Comparison of ENCODE assay signal across 8 mouse cellular contexts in the genomic region with DNA sequence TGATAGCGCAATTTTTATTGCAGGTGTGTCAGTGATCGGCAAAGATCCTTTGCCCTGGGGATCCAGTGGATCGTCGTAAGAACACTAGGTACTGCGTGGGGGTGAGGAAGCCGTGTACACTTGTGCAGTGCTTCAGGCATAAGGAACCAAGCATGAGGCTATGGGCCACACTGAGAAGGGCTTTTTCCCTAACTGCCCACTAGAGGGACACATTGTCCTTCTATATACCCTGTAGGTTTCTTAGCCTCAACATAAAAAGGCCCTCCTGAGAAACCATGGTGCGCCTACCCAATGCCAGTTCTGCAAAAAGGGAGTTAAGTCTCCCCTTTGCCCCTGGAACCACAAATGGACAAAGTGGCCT. TPM values are rescaled to one million over a fixed set of nuclear protein-coding genes. Genes with fewer than 3 reads are reported as not detected.
DNase-seq lines count a peak whose midpoint lies in the region; ATAC-seq and TF ChIP-seq lines count a peak whose summit lies in the region.

No protein-coding gene starts in this region.

- H3K27ac ChIP-seq in spleen, adult 2 months (ENCODE audit: insufficient read depth, low read length): no peak overlapping the region
- no peak overlapping the region for H3K27ac ChIP-seq in heart, embryonic 15.5 days
- H3K27ac ChIP-seq in liver, embryonic 12.5 days: no peak overlapping the region
- no peak overlapping the region for H3K27ac ChIP-seq in neural tube, embryonic 15.5 days (replicated peaks)

- peak; percentile 62 for ATAC-seq in heart, embryonic 15.5 days (replicated peaks; ENCODE audit: insufficient number of reproducible peaks, insufficient read depth, low FRiP score, low read depth)
- ATAC-seq in liver, embryonic 12.5 days: peak; percentile 51; the same call in 1 of the 2 replicates
- peak; percentile 82 for ATAC-seq in neural tube, embryonic 15.5 days (ENCODE audit: low FRiP score)

- TF ChIP-seq CTCF in spleen, adult 2 months (IDR thresholded peaks at IDR 0.05; ENCODE audit: extremely low read depth, insufficient read depth, insufficient read length, insufficient replicate concordance): peak; percentile 11; the same call in 1 of the 2 replicates

- H3K4me3 ChIP-seq in spleen, adult 2 months (ENCODE audit: extremely low read depth, insufficient read depth, insufficient read length): no peak overlapping the region
- no peak overlapping the region for H3K4me3 ChIP-seq in heart, embryonic 15.5 days
- no peak overlapping the region for H3K4me3 ChIP-seq in liver, embryonic 12.5 days
- no peak overlapping the region for H3K4me3 ChIP-seq in neural tube, embryonic 15.5 days (replicated peaks)

- no peaks in the 10 kb centered on the region for H3K27me3 ChIP-seq in spleen, adult 2 months (ENCODE audit: control insufficient read depth, insufficient read depth, low read length)
- peaks cover 14% of the 10 kb centered on the region; the same call in 1 of the 2 replicates for H3K27me3 ChIP-seq in heart, embryonic 15.5 days
- H3K27me3 ChIP-seq in liver, embryonic 12.5 days (replicated peaks): no peaks in the 10 kb centered on the region
- H3K27me3 ChIP-seq in neural tube, embryonic 15.5 days (replicated peaks): peaks cover 4% of the 10 kb centered on the region; the same call in 1 of the 2 replicates

- H3K36me3 ChIP-seq in spleen, adult 2 months (ENCODE audit: control insufficient read depth, insufficient read depth, low read length): no peaks in the 10 kb centered on the region
- no peaks in the 10 kb centered on the region for H3K36me3 ChIP-seq in heart, embryonic 15.5 days
- no peaks in the 10 kb centered on the region for H3K36me3 ChIP-seq in liver, embryonic 12.5 days
- H3K36me3 ChIP-seq in neural tube, embryonic 15.5 days: no peaks in the 10 kb centered on the region

- peak in 1 of 2 experiments; percentile 15 for DNase-seq in spleen, adult 2 months (ENCODE audit: low read depth in 1 of 2, low spot score in 2 of 2)
- no peak for DNase-seq in spleen, adult 12 weeks (ENCODE audit: low spot score)
- DNase-seq in embryo, embryonic 10.5 days (ENCODE audit: low spot score): peak; percentile 89
- peak; percentile 44 to 55 for DNase-seq in kidney, postnatal 25 days
- peak; percentile 29 for DNase-seq in yolk sac, embryonic 10.5 days (ENCODE audit: low spot score)

- H3K9ac ChIP-seq in heart, embryonic 15.5 days: no peak overlapping the region
- H3K9ac ChIP-seq in liver, embryonic 12.5 days: no peak overlapping the region
- no peak overlapping the region for H3K9ac ChIP-seq in neural tube, embryonic 15.5 days (replicated peaks)

- TF ChIP-seq POLR2A in spleen, adult 2 months (IDR thresholded peaks at IDR 0.05; ENCODE audit: low read depth, low read length): no peak

- no peak overlapping the region for H3K4me2 ChIP-seq in heart, embryonic 15.5 days
- H3K4me2 ChIP-seq in liver, embryonic 12.5 days: no peak overlapping the region
- H3K4me2 ChIP-seq in neural tube, embryonic 15.5 days: no peak overlapping the region

- H3K9me3 ChIP-seq in heart, embryonic 15.5 days (replicated peaks): no peaks in the 10 kb centered on the region
- H3K9me3 ChIP-seq in liver, embryonic 12.5 days (replicated peaks): no peaks in the 10 kb centered on the region
- H3K9me3 ChIP-seq in neural tube, embryonic 15.5 days (replicated peaks): no peaks in the 10 kb centered on the region

- H3K4me1 ChIP-seq in spleen, adult 2 months (ENCODE audit: control insufficient read depth, insufficient read depth, insufficient read length): no peaks in the 10 kb centered on the region
- H3K4me1 ChIP-seq in heart, embryonic 15.5 days (replicated peaks): peaks cover 11% of the 10 kb centered on the region; the same call in 1 of the 2 replicates
- no peaks in the 10 kb centered on the region for H3K4me1 ChIP-seq in liver, embryonic 12.5 days
- H3K4me1 ChIP-seq in neural tube, embryonic 15.5 days: peaks cover 5% of the 10 kb centered on the region; the same call in 1 of the 2 replicates

- 69% methylated on average over 7 of the region's 7 CpGs for WGBS in spleen, adult 2 months
- 32% methylated on average over 7 of the region's 7 CpGs for WGBS in heart, embryonic 15.5 days
- WGBS in liver, embryonic 12.5 days (ENCODE audit: insufficient replicate concordance): 51% methylated on average over 7 of the region's 7 CpGs
- WGBS in neural tube, embryonic 15.5 days: 44% methylated on average over 7 of the region's 7 CpGs

RNA-seq across cellular contexts. Expression of gene Slco4a1, which starts 17.0 kb away (rescaled TPM):
- 8.1 and 10.1 TPM in 2 replicates for polyA plus RNA-seq in spleen, adult 2 months (2012; rRNA removed)
- 0.26 and 1.6 TPM in 2 replicates for polyA plus RNA-seq in heart, embryonic 15.5 days (2015; fragmentation: Nextera tagmentation; extraction: Ambion mirVana)
- polyA plus RNA-seq in liver, embryonic 12.5 days (2016; fragmentation: Nextera tagmentation; extraction: Ambion mirVana): 1.0 and 1.4 TPM in 2 replicates
- polyA plus RNA-seq in neural tube, embryonic 15.5 days (2015; fragmentation: Nextera tagmentation; extraction: Ambion mirVana): 2.4 and 4.0 TPM in 2 replicates

RNA-seq across cellular contexts. Expression of gene Ntsr1, which starts 26.7 kb away (rescaled TPM):
- polyA plus RNA-seq in spleen, adult 2 months (2012; rRNA removed): not detected in 2 replicates
- 1.2 and 1.8 TPM in 2 replicates for polyA plus RNA-seq in heart, embryonic 15.5 days (2015; fragmentation: Nextera tagmentation; extraction: Ambion mirVana)
- polyA plus RNA-seq in liver, embryonic 12.5 days (2016; fragmentation: Nextera tagmentation; extraction: Ambion mirVana): 0.12 and 0.31 TPM in 2 replicates
- polyA plus RNA-seq in neural tube, embryonic 15.5 days (2015; fragmentation: Nextera tagmentation; extraction: Ambion mirVana): 2.0 and 2.2 TPM in 2 replicates
